Mouse (Mus musculus): ENCODE results near the gene Coq4. TPM values are rescaled to one million over a fixed set of nuclear protein-coding genes. Genes with fewer than 3 reads are reported as not detected.
A peak's percentile ranks its signal among the peaks of the same experiment; 100 is the strongest.

Gene Coq4
- polyA plus RNA-seq (2015; fragmentation: Nextera tagmentation; extraction: Ambion mirVana), result 34.5 and 34.6 TPM in 2 replicates

GRCm38 (mm10) chr2:29787104-29787917, at the start of gene Coq4:
Gene Coq4, plus strand, starts transcription at chr2:29787493.
- ATAC-seq (ENCODE audit: insufficient read depth, low FRiP score), result peak; percentile 89; the same call in 1 of the 2 replicates
- H3K9ac ChIP-seq (ENCODE audit: low read length), result peak within 1 kb of the TSS; percentile 84
- H3K4me2 ChIP-seq (ENCODE audit: low read depth, low read length), result peak within 1 kb of the TSS; percentile 80
- H3K27me3 ChIP-seq (ENCODE audit: control insufficient read depth, insufficient read depth, low read length), result no peaks in the 10 kb centered on the region
- H3K4me3 ChIP-seq (replicated peaks; ENCODE audit: low read length), result peak within 1 kb of the TSS; percentile 97
- H3K36me3 ChIP-seq (ENCODE audit: control insufficient read depth, insufficient read depth, low read length), result peaks cover 19% of the 10 kb centered on the region
- peaks cover 13% of the 10 kb centered on the region for H3K4me1 ChIP-seq (ENCODE audit: control insufficient read depth, insufficient read depth, low read length)
- WGBS, result 1% methylated on average over 31 of the region's 31 CpGs
- H3K27ac ChIP-seq (ENCODE audit: low read length), result peak within 1 kb of the TSS; percentile 81
- H3K9me3 ChIP-seq (replicated peaks; ENCODE audit: control insufficient read depth, low read length), result no peaks in the 10 kb centered on the region

GRCm38 (mm10) chr2:29738799-29739198, 48.5 kb upstream of the Coq4 start:
- H3K9me3 ChIP-seq (replicated peaks; ENCODE audit: control insufficient read depth, low read length), result no peaks in the 10 kb centered on the region
- no peak overlapping the region for H3K4me2 ChIP-seq (ENCODE audit: low read depth, low read length)
- no peak for ATAC-seq (ENCODE audit: insufficient read depth, low FRiP score)
- peak overlapping the region; percentile 44 for H3K27ac ChIP-seq (ENCODE audit: low read length)
- 0 out of 2 replicates have a peak, but pooled peaks cover 3% of the 10 kb centered on the region for H3K4me1 ChIP-seq (ENCODE audit: control insufficient read depth, insufficient read depth, low read length)
- H3K36me3 ChIP-seq (ENCODE audit: control insufficient read depth, insufficient read depth, low read length), result peaks cover 10% of the 10 kb centered on the region; the same call in 1 of the 2 replicates
- H3K27me3 ChIP-seq (ENCODE audit: control insufficient read depth, insufficient read depth, low read length), result no peaks in the 10 kb centered on the region
- H3K4me3 ChIP-seq (replicated peaks; ENCODE audit: low read length), result no peak overlapping the region
- 47% methylated on average over 4 of the region's 4 CpGs for WGBS
- H3K9ac ChIP-seq (ENCODE audit: low read length), result peak overlapping the region; percentile 5; the same call in 1 of the 2 replicates

GRCm38 (mm10) chr2:29739368-29739767, 47.9 kb upstream of the Coq4 start:
- H3K27ac ChIP-seq (ENCODE audit: low read length), result peak overlapping the region; percentile 44
- WGBS, result 46% methylated on average over 5 of the region's 5 CpGs
- ATAC-seq (ENCODE audit: insufficient read depth, low FRiP score), result no peak

GRCm38 (mm10) chr2:29741207-29741606, 46.1 kb upstream of the Coq4 start:
- WGBS, result 88% methylated on average over 6 of the region's 6 CpGs
- no peak for ATAC-seq (ENCODE audit: insufficient read depth, low FRiP score)
- peaks cover 10% of the 10 kb centered on the region; the same call in 1 of the 2 replicates for H3K36me3 ChIP-seq (ENCODE audit: control insufficient read depth, insufficient read depth, low read length)
- H3K27ac ChIP-seq (ENCODE audit: low read length), result no peak overlapping the region
- H3K4me1 ChIP-seq (ENCODE audit: control insufficient read depth, insufficient read depth, low read length), result 0 out of 2 replicates have a peak, but pooled peaks cover 3% of the 10 kb centered on the region
- no peaks in the 10 kb centered on the region for H3K9me3 ChIP-seq (replicated peaks; ENCODE audit: control insufficient read depth, low read length)
- H3K4me2 ChIP-seq (ENCODE audit: low read depth, low read length), result no peak overlapping the region
- no peak overlapping the region for H3K9ac ChIP-seq (ENCODE audit: low read length)
- H3K27me3 ChIP-seq (ENCODE audit: control insufficient read depth, insufficient read depth, low read length), result peaks cover 3% of the 10 kb centered on the region; the same call in 1 of the 2 replicates
- H3K4me3 ChIP-seq (replicated peaks; ENCODE audit: low read length), result no peak overlapping the region

More at GRCm38 (mm10) chr2:29739368-29739767, 47.9 kb upstream of the Coq4 start:
- H3K9me3 ChIP-seq (replicated peaks; ENCODE audit: control insufficient read depth, low read length), result no peaks in the 10 kb centered on the region
- no peak overlapping the region for H3K4me3 ChIP-seq (replicated peaks; ENCODE audit: low read length)
- H3K36me3 ChIP-seq (ENCODE audit: control insufficient read depth, insufficient read depth, low read length), result peaks cover 10% of the 10 kb centered on the region; the same call in 1 of the 2 replicates
- H3K27me3 ChIP-seq (ENCODE audit: control insufficient read depth, insufficient read depth, low read length), result no peaks in the 10 kb centered on the region
- no peak overlapping the region for H3K4me2 ChIP-seq (ENCODE audit: low read depth, low read length)
- 0 out of 2 replicates have a peak, but pooled peaks cover 3% of the 10 kb centered on the region for H3K4me1 ChIP-seq (ENCODE audit: control insufficient read depth, insufficient read depth, low read length)
- peak overlapping the region; percentile 5; the same call in 1 of the 2 replicates for H3K9ac ChIP-seq (ENCODE audit: low read length)

GRCm38 (mm10) chr2:29744256-29744655, 43.0 kb upstream of the Coq4 start:
- Histone ChIP-seq H3K9me3 (replicated peaks; ENCODE audit: control insufficient read depth, low read length) (no peaks in the 10 kb centered on the region), H3K4me3 (replicated peaks; ENCODE audit: low read length) (no peak overlapping the region), H3K4me2 (ENCODE audit: low read depth, low read length) (no peak overlapping the region), H3K9ac (ENCODE audit: low read length) (no peak overlapping the region), H3K27ac (ENCODE audit: low read length) (no peak overlapping the region), H3K27me3 (ENCODE audit: control insufficient read depth, insufficient read depth, low read length) (peaks cover 16% of the 10 kb centered on the region), H3K4me1 (ENCODE audit: control insufficient read depth, insufficient read depth, low read length) (no peaks in the 10 kb centered on the region), H3K36me3 (ENCODE audit: control insufficient read depth, insufficient read depth, low read length) (no peaks in the 10 kb centered on the region)
- ATAC-seq (ENCODE audit: insufficient read depth, low FRiP score), result 0 out of 2 replicates have a peak, but pooled peaks have one; percentile 22
- WGBS, result 69% methylated on average over 6 of the region's 6 CpGs

- Histone ChIP-seq H3K4me3 (replicated peaks; ENCODE audit: low read length) (peak overlapping the region; percentile 31), H3K27ac (ENCODE audit: low read length) (no peak overlapping the region), H3K9me3 (replicated peaks; ENCODE audit: control insufficient read depth, low read length) (no peaks in the 10 kb centered on the region), H3K4me2 (ENCODE audit: low read depth, low read length) (peak overlapping the region; percentile 54), H3K9ac (ENCODE audit: low read length) (peak overlapping the region; percentile 29), H3K36me3 (ENCODE audit: control insufficient read depth, insufficient read depth, low read length) (no peaks in the 10 kb centered on the region), H3K4me1 (ENCODE audit: control insufficient read depth, insufficient read depth, low read length) (no peaks in the 10 kb centered on the region), H3K27me3 (ENCODE audit: control insufficient read depth, insufficient read depth, low read length) (peaks cover 31% of the 10 kb centered on the region)
- WGBS, result 14% methylated on average over 49 of the region's 50 CpGs
- ATAC-seq (ENCODE audit: insufficient read depth, low FRiP score), result no peak
Measured at GRCm38 (mm10) chr2:29747188-29747782, 40.0 kb upstream of the Coq4 start.

- Histone ChIP-seq H3K4me3 (replicated peaks; ENCODE audit: low read length) (no peak overlapping the region), H3K27ac (ENCODE audit: low read length) (no peak overlapping the region), H3K36me3 (ENCODE audit: control insufficient read depth, insufficient read depth, low read length) (no peaks in the 10 kb centered on the region), H3K4me1 (ENCODE audit: control insufficient read depth, insufficient read depth, low read length) (no peaks in the 10 kb centered on the region), H3K4me2 (ENCODE audit: low read depth, low read length) (no peak overlapping the region), H3K27me3 (ENCODE audit: control insufficient read depth, insufficient read depth, low read length) (peaks cover 33% of the 10 kb centered on the region), H3K9ac (ENCODE audit: low read length) (no peak overlapping the region), H3K9me3 (replicated peaks; ENCODE audit: control insufficient read depth, low read length) (no peaks in the 10 kb centered on the region)
- 70% methylated on average over 5 of the region's 5 CpGs for WGBS
- no peak for ATAC-seq (ENCODE audit: insufficient read depth, low FRiP score)
Measured at GRCm38 (mm10) chr2:29747852-29748251, 39.4 kb upstream of the Coq4 start.

GRCm38 (mm10) chr2:29748499-29748898, 38.8 kb upstream of the Coq4 start:
- no peaks in the 10 kb centered on the region for H3K9me3 ChIP-seq (replicated peaks; ENCODE audit: control insufficient read depth, low read length)
- H3K4me1 ChIP-seq (ENCODE audit: control insufficient read depth, insufficient read depth, low read length), result no peaks in the 10 kb centered on the region
- no peak for ATAC-seq (ENCODE audit: insufficient read depth, low FRiP score)
- H3K4me2 ChIP-seq (ENCODE audit: low read depth, low read length), result no peak overlapping the region
- 79% methylated on average over 4 of the region's 4 CpGs for WGBS
- H3K4me3 ChIP-seq (replicated peaks; ENCODE audit: low read length), result no peak overlapping the region
- H3K36me3 ChIP-seq (ENCODE audit: control insufficient read depth, insufficient read depth, low read length), result no peaks in the 10 kb centered on the region
- H3K27ac ChIP-seq (ENCODE audit: low read length), result no peak overlapping the region
- H3K9ac ChIP-seq (ENCODE audit: low read length), result no peak overlapping the region
- H3K27me3 ChIP-seq (ENCODE audit: control insufficient read depth, insufficient read depth, low read length), result peaks cover 33% of the 10 kb centered on the region

GRCm38 (mm10) chr2:29751497-29751896, 35.8 kb upstream of the Coq4 start, which contains the start of gene Gm13420:
Gene Gm13420, minus strand, starts transcription at chr2:29751685.
- H3K27me3 ChIP-seq (ENCODE audit: control insufficient read depth, insufficient read depth, low read length), result peaks cover 29% of the 10 kb centered on the region
- H3K9me3 ChIP-seq (replicated peaks; ENCODE audit: control insufficient read depth, low read length), result no peaks in the 10 kb centered on the region
- no peaks in the 10 kb centered on the region for H3K36me3 ChIP-seq (ENCODE audit: control insufficient read depth, insufficient read depth, low read length)
- 4% methylated on average over 28 of the region's 28 CpGs for WGBS
- ATAC-seq (ENCODE audit: insufficient read depth, low FRiP score), result peak; percentile 85
- peak within 1 kb of the TSS; percentile 35 for H3K4me3 ChIP-seq (replicated peaks; ENCODE audit: low read length)
- peak within 1 kb of the TSS; percentile 66 for H3K27ac ChIP-seq (ENCODE audit: low read length)
- H3K9ac ChIP-seq (ENCODE audit: low read length), result peak within 1 kb of the TSS; percentile 58
- no peaks in the 10 kb centered on the region for H3K4me1 ChIP-seq (ENCODE audit: control insufficient read depth, insufficient read depth, low read length)
- H3K4me2 ChIP-seq (ENCODE audit: low read depth, low read length), result peak within 1 kb of the TSS; percentile 51

Data from stomach, embryonic 16.5 days (tissue).